Mouse (Mus musculus): ENCODE measurements around the gene Slc25a21.

Gene Slc25a21

DNA sequence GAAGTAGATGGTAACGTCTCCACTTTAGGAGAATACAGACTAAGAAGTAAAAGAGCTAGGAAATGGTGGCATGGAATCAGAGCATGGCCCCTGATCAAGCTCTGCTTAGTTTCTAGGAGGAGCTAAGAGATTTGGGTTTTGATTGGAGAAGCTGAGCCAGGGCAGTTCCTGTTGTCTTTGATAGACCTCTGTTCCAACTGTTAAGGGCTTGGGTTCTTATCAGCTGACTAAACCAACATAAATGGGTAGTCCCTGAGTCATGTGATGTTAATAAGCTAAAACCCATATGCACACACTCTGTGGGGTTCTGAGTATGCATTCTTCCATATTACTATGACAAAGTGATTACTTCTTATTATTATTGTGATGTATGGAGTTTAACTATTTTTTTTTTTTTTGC is 412.0 kb downstream of the Slc25a21 start:
- intact Hi-C loops (cut with DNase I) = no loop called here

DNA sequence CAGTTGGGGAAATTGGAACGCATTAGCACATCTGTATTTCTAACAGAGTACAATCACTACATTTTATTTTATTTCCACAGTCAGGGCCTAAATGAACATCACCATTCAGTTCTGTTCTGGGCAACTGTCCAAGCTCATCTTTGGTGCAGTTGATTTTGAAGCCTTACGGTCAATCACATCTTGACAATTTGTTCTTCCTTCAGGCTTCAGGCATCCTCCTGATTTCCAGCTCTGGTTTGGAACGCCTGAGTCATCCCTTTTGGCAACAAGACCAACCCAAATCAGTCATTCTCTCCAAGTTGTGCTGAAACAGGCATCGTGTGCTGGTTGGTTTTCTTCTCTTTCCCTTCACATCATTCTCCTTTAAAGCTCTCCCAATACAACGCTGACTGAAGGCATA is 416.1 kb downstream of the Slc25a21 start:
- intact Hi-C loops (cut with DNase I) = no loop called here

DNA sequence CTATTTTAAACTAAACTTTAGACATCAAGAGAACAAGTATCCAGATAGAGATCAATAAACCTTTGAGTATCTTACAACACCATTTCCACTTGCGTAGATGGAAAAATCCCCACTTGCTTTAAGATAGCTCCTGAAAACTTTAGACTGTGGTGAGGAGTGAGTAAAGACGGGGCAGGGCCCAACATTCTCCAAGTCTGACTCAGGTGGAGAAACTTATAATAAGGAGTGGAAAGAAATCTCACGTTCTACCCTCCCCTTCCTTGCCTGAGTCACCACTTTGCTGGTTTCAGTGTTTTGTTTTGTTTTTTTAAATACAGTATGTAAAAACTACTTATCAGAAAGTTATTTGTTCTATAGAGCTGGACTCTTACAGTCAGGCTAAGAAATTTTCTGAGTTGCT is 417.7 kb downstream of the Slc25a21 start:
- intact Hi-C loops (cut with DNase I) = no loop called here

GRCm38 (mm10) chr12:56773941-56774340 is 423.3 kb downstream of the Slc25a21 start:
- intact Hi-C loops (cut with DNase I) = no loop called here

DNA sequence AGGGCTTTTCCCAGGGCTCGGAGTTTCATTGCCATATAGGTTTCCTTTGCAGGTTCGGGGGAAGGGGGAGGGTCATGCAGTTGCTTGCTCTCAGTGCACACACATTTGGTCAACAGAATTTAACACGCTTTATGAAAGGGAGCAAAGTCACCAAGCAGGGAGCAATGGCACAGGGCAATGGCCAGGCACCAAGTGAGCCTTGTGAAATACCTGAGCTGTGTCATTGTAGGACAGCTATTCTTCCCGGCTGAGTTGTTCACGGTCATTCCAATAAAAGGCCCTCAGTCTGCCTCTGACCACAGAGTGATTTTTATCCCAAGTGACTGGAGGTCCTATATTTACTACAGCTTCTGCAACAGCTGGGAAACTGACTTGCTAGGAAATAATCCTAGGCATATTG is 427.9 kb downstream of the Slc25a21 start:
- intact Hi-C loops (cut with DNase I) = no loop called here

- intact Hi-C loops (cut with DNase I) = no loop called here
These were observed 429.8 kb downstream of the Slc25a21 start for GRCm38 (mm10) chr12:56767474-56767873.

- intact Hi-C loops (cut with DNase I) = no loop called here
These were observed 460.2 kb downstream of the Slc25a21 start for GRCm38 (mm10) chr12:56737104-56737503.

GRCm38 (mm10) chr12:56727631-56728030 is 469.6 kb downstream of the Slc25a21 start:
- intact Hi-C loops (cut with DNase I) = no loop called here

DNA sequence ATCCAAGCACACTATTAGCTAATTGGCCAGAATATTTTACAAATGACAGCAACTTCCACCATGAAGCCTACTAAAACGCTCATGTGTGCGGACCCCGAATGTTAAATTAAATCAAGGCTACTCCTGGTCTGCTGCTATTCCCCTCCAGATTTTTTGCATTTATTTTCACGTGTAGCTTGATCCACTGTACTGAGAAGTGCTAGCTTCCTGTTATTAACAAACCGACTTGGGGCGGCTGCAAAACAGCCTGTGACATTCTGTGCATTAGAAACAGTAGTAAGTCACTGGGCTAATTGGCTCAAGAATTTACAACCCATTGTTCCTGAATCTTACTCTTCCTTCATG is 478.6 kb downstream of the Slc25a21 start:
- intact Hi-C loops (cut with DNase I) = no loop called here

DNA sequence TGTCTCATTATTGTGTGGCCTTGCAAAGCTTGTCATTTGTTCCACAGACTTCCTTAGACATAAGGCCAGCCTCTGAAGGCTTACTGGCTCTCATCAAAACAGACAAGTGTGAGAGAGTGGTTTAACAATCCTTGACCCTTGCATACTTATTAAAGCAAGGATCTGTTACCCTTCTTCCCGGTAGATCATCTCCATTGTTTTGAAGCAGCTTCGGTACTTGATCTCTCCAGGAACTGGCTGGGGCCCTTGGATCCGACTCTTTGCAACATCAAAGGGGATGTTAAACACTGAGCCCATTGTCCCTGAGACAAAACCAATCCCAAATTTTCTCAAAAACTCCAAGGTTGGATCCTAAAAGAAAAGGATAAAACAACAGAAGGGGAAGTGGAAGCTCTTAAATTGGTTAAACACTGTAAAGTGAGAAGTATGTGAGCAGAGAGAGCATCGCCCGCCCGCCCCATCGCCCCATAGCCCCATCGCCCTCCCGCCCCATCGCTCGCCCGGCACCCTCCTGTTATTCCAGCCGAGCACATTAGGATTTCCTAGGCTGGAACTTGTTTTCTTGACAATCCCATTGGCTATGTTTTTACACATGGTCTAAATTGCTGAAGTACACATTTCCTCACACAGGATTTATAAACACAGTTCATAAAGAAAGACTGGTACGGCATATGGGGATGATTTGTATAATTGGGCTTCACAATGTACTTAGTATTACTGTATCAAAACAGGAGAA is 479.1 kb downstream of the Slc25a21 start:
- intact Hi-C loops (cut with DNase I) = no loop called here

- intact Hi-C loops (cut with DNase I) = no loop called here
These were observed 496.3 kb downstream of the Slc25a21 start for GRCm38 (mm10) chr12:56701004-56701403.

DNA sequence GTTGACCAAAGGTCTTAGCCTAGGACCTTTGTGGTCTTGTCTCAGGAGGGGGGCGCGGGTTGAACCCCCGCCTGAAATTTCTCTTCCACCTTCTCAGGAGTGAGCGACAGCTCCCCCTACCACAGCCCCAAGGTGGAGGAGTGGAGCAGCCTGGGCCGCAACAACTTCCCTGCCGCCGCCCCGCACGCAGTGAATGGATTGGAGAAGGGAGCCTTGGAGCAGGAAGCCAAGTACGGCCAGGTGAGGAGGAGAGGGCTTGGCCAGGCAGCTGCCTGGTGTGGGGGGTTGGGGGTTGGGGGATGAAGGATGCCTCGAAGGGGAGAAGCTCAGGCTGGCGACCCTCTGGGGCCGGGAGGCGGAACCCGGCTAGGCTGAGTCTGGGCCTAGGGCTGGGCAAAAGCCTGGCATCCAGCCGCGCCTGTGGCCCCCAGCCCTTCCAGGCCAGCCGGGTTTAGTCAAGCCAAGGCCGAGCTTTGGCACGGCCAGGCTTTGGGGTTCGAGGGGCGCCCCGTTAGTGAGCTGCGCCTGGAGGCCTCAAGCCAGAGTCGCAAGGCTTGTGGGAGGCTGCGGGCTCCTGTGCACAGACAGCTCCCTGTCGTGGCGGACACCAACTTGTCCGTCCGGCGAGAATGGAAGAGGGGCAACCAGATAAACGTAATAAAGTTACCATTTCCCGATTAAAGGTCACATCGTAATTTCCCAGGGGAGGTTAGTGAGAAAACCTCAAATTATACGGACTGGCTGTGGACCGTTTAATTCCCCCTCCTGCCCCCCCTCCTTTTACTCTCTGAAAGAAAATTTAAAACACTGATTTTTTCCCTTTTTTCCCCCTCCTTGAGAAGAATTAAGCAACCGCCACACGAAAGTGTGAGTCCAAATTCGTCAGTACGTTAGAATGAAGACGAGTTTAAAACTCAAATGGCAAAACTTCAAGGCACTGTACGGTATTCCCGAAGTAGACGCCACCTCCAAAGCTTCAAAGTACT is 497.1 kb downstream of the Slc25a21 start:
- intact Hi-C loops (cut with DNase I) = no loop called here

GRCm38 (mm10) chr12:56699351-56699750 is 497.9 kb downstream of the Slc25a21 start:
- intact Hi-C loops (cut with DNase I) = no loop called here

DNA sequence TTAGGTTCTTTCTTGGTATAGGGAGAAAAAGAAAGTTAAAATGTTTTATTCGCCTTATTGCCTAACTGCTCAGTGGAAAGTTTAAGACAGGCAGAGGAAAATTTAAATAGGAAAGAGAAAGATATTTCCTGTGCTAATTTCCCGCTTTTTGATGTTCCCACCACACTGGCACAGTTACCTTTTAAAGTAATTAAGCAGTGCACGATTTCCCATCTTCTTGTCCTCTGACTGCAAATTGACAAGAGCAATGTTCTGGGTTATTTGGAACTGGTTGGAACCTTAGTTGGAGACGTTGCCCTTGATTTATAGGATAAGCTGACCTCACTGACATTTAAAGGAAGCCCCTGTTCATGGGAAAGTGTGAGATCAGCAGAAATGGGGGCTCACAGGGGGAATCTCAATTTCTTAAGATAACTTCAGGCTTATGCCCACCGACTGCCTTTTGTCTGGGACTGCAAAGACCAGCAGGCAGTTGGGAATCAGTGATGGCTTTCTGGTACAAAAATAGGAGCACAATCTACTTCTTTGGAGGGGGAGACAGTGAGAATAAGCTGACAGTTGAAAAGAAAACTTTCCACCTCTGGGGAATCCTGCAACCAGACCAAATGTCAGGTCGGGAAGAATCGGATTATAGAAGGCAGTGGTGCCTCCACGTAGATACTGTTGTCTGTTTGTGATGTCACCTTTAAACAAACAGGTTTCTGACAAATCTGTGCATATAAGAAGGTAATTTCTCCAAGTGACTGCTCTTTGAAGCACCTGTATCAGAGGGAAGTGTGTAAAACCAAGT is 498.9 kb downstream of the Slc25a21 start:
- intact Hi-C loops (cut with DNase I) = no loop called here

DNA sequence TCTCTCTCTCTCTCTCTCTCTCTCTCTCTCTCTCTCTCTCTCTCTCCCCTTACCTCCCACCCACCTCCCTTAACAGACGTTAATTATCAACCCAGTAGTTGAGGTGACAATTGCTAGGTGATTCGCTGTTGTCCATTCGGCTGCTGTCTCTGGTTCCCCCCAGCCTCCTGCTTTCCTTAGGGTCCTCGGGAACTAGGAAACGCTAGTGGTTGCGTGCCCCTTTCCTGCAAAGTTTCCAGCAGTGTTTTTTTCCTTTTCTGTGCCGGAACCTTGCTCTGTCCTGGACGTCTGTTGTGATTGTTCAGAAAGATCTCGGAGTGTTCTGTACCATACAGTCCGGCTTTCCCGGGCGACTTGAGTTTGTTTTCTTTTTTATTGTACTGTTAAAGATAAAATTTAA is 499.5 kb downstream of the Slc25a21 start:
- intact Hi-C loops (cut with DNase I) = no loop called here

DNA sequence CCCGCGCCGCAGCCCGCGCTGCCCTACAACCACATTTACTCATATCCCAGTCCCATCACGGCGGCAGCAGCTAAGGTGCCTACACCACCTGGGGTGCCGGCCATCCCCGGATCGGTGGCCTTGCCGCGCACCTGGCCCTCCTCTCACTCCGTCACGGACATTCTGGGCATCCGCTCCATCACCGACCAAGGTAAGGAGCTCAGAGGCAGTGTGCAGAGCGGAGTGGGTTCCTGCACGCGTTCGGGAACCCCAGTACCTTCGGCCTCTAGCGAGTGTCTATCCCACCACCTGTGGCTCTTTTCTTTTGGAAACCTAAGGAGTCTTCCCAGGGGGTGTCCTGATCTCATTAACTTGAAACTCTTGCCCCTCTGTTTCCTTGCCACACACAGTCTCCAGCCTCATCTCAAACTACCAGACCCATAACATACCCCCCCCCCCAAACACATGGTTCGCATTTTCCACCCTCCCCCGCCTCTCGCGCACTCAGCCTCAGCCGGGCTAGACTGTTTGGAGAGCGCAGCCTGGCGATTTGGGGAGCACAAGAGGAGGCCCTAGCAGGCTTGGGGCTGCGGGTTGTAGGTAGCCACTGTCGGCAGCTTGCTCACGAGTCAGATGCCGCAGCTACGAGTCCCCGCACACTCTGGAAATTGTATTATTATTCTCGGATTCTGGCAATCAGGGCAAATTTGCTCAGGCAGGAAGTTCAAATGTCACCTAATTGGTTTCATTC is 500.1 kb downstream of the Slc25a21 start:
- intact Hi-C loops (cut with DNase I) = no loop called here

GRCm38 (mm10) chr12:56696174-56697010 is 500.9 kb downstream of the Slc25a21 start:
- intact Hi-C loops (cut with DNase I) = no loop called here

DNA sequence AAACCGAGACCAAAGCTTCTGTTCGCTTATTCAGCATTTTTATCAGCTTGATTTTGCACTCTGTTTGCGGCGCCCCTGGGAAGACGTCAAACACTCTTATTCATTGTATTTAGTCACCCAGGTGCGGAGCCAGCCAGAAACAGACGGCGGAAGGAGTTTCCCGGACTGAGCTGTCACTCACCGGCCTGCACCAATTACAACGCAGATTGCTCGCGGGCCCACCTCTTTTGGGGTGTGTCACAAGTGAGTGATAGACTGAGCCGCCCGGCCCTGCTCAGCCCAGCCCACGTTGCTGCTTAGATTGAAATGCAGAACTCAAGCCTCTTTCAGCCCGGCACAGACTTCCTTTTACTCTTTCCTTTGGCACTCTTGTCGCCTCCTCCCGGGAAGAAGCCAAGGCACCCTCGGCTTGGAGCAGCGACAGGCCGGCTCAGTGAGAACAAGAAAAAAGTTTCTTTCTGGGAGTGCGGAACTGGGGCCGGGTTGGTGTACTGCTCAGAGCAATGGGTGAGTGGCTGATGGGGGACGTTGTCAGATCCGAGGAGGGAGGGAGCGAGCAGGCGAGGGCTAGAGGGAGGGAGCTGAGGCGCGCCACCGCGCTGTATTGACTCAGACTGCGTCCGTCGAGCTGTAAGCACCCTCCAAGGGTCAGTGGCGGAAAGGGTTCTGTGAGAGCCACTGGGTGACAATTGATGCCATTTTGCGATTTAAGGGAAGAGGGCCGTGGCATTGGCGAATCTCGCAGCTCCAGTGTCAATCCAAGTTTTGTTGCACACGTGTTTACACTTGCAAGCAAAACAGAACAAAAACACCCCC is 501.7 kb downstream of the Slc25a21 start:
- intact Hi-C loops (cut with DNase I) = no loop called here

GRCm38 (mm10) chr12:56694936-56695335 is 502.3 kb downstream of the Slc25a21 start:
- intact Hi-C loops (cut with DNase I) = no loop called here

All from adrenal gland (tissue).